25 mouse cellular contexts compared by ENCODE assay signal in genomic region chr11:117918541-117918940, GRCm38 (mm10). TPM values are rescaled to one million over a fixed set of nuclear protein-coding genes. Genes with fewer than 3 reads are reported as not detected.
DNase-seq lines count a peak whose midpoint lies in the region.
"Had no signal": no experiment of that assay in that cellular context is flagged by ENCODE, and none has a peak within 500 bp of the region (broad histone marks: within the 10 kb centered on the region; RNA-seq: fewer than 3 reads in every experiment).

No protein-coding gene starts in this region.

- 79% methylated on average over 11 of the region's 11 CpGs for WGBS in embryonic facial prominence, embryonic 10.5 days
- 82% methylated on average over 11 of the region's 11 CpGs for WGBS in forebrain, embryonic 10.5 days

- H3K4me1 ChIP-seq in embryonic facial prominence, embryonic 10.5 days = peaks cover 33% of the 10 kb centered on the region
- H3K4me1 ChIP-seq in forebrain, embryonic 10.5 days = peaks cover 40% of the 10 kb centered on the region
- H3K4me1 ChIP-seq: forebrain, embryonic 13.5 days had no signal

- H3K27ac ChIP-seq in embryonic facial prominence, embryonic 10.5 days (replicated peaks) = 0 out of 2 replicates have a peak overlapping the region, but pooled peaks have one; percentile 5
- no peak overlapping the region for H3K27ac ChIP-seq in forebrain, embryonic 10.5 days
- H3K27ac ChIP-seq: embryonic facial prominence, embryonic 13.5 days; forebrain, embryonic 13.5 days; heart, adult 2 months; heart, embryonic 13.5 days; hindbrain, embryonic 13.5 days had no signal

- DNase-seq in spleen, adult 18-20 months = peak; percentile 25 to 36
- DNase-seq in spleen, postnatal 4 days (ENCODE audit: low spot score in 2 of 2) = no peak
- peak; percentile 76 to 77 for DNase-seq in B cell, adult 2 months
- DNase-seq in embryonic facial prominence, embryonic 10.5 days (ENCODE audit: low spot score) = no peak
- peak; percentile 85 for DNase-seq in splenic B cell, adult 2 months (ENCODE audit: low read depth, low spot score)
- no peak for DNase-seq in forebrain, embryonic 10.5 days (ENCODE audit: extremely low spot score, low spot score)
- DNase-seq: adrenal gland, postnatal 10 days; cerebellum, adult 11 months; cerebellum, adult 2 months; cerebellum, adult 9-11 months; cerebellum, postnatal 25 days; gastrocnemius, postnatal 10 days; gastrocnemius, postnatal 36 days; heart, adult 2 months; heart, postnatal 14 days; heart, postnatal 4 days had no signal

- no peaks in the 10 kb centered on the region for H3K36me3 ChIP-seq in embryonic facial prominence, embryonic 10.5 days (replicated peaks)
- no peaks in the 10 kb centered on the region for H3K36me3 ChIP-seq in splenic B cell, adult 2 months (ENCODE audit: control insufficient read depth, insufficient read depth, low read length, poor library complexity, severe bottlenecking)
- H3K36me3 ChIP-seq in forebrain, embryonic 10.5 days (replicated peaks) = no peaks in the 10 kb centered on the region
- H3K36me3 ChIP-seq: embryonic facial prominence, embryonic 13.5 days; heart, embryonic 13.5 days; hindbrain, embryonic 13.5 days had no signal

- peaks cover 9% of the 10 kb centered on the region; the same call in 1 of the 2 replicates for H3K9me3 ChIP-seq in embryonic facial prominence, embryonic 10.5 days
- peaks cover 11% of the 10 kb centered on the region for H3K9me3 ChIP-seq in forebrain, embryonic 10.5 days
- H3K9me3 ChIP-seq: heart, embryonic 10.5 days had no signal

- no peak overlapping the region for H3K4me3 ChIP-seq in embryonic facial prominence, embryonic 10.5 days
- H3K4me3 ChIP-seq in forebrain, embryonic 10.5 days = no peak overlapping the region
- H3K4me3 ChIP-seq: embryonic facial prominence, embryonic 13.5 days; erythroblast, embryonic 14.5 days; forebrain, embryonic 13.5 days; heart, adult 2 months; heart, embryonic 10.5 days; heart, embryonic 13.5 days; hindbrain, embryonic 13.5 days had no signal

- peaks cover 23% of the 10 kb centered on the region for H3K27me3 ChIP-seq in embryonic facial prominence, embryonic 10.5 days (replicated peaks; ENCODE audit: low read depth, poor library complexity, severe bottlenecking)
- H3K27me3 ChIP-seq in splenic B cell, adult 2 months (ENCODE audit: control insufficient read depth, insufficient read depth, low read length, poor library complexity, severe bottlenecking) = no peaks in the 10 kb centered on the region
- peaks cover 15% of the 10 kb centered on the region for H3K27me3 ChIP-seq in forebrain, embryonic 10.5 days (ENCODE audit: poor library complexity, severe bottlenecking)
- H3K27me3 ChIP-seq: embryonic facial prominence, embryonic 13.5 days; forebrain, embryonic 13.5 days; Patski had no signal

RNA-seq across cellular contexts. Expression of gene Tha1, which starts 45.3 kb away (rescaled TPM):
- 2.5 and 3.1 TPM in 2 replicates for polyA plus RNA-seq in embryonic facial prominence, embryonic 10.5 days (2016; fragmentation: Nextera tagmentation; extraction: Ambion mirVana)
- polyA plus RNA-seq in forebrain, embryonic 10.5 days (2016; fragmentation: Nextera tagmentation; extraction: Ambion mirVana) = 4.4 and 6.4 TPM in 2 replicates

RNA-seq across cellular contexts. Expression of gene Socs3, which starts 51.3 kb away (rescaled TPM):
- 13.6 and 16.7 TPM in 2 replicates for polyA plus RNA-seq in embryonic facial prominence, embryonic 10.5 days (2016; fragmentation: Nextera tagmentation; extraction: Ambion mirVana)
- 13.6 and 14.7 TPM in 2 replicates for polyA plus RNA-seq in forebrain, embryonic 10.5 days (2016; fragmentation: Nextera tagmentation; extraction: Ambion mirVana)

RNA-seq across cellular contexts. Expression of gene Tmem235, which starts 58.0 kb away (rescaled TPM):
- 0.10 TPM in 1 of 2 replicates, not detected in the other for polyA plus RNA-seq in embryonic facial prominence, embryonic 10.5 days (2016; fragmentation: Nextera tagmentation; extraction: Ambion mirVana)
- polyA plus RNA-seq in forebrain, embryonic 10.5 days (2016; fragmentation: Nextera tagmentation; extraction: Ambion mirVana) = not detected in 2 replicates
- polyA plus RNA-seq: embryonic facial prominence, embryonic 13.5 days; erythroblast, embryonic 14.5 days; forebrain, embryonic 13.5 days; forebrain, embryonic 16.5 days; heart, adult 2 months; heart, embryonic 10.5 days; heart, embryonic 13.5 days; heart, embryonic 16.5 days; hindbrain, embryonic 13.5 days had no signal

Comparison
In these comparisons a context has a peak if more than half of its experiments do, and no peak if none do; other contexts are left out.
1. DNase-seq: peak in spleen, adult 18-20 months (2 of 2), B cell, adult 2 months (2 of 2) and splenic B cell, adult 2 months (single experiment); none in spleen, postnatal 4 days (0 of 2), embryonic facial prominence, embryonic 10.5 days (single experiment) and forebrain, embryonic 10.5 days (single experiment).